Mouse (Mus musculus): ENCODE data around the gene Serpina3n. TPM values are rescaled to one million over a fixed set of nuclear protein-coding genes. Genes with fewer than 3 reads are reported as not detected.

Serpina3n gene
- polyA plus RNA-seq (2012; rRNA removed): 118 and 148 TPM in 2 replicates

GRCm38 (mm10) chr12:104406454-104406885 lies at the start of gene Serpina3n:
Gene Serpina3n (plus strand): TSS chr12:104406729.

Other genes starting within 250 kb of the Serpina3n start
- gene Serpina3f, start 192.2 kb upstream of the Serpina3n start, polyA plus RNA-seq (2012; rRNA removed): 1.0 and 1.1 TPM in 2 replicates
- 7.4 and 7.9 TPM in 2 replicates for gene Serpina3g, start 170.5 kb upstream of the Serpina3n start, polyA plus RNA-seq (2012; rRNA removed)
- 0.26 and 0.31 TPM in 2 replicates for gene Serpina3i, start 143.6 kb upstream of the Serpina3n start, polyA plus RNA-seq (2012; rRNA removed)
- gene Serpina3j, start 92.2 kb upstream of the Serpina3n start, polyA plus RNA-seq (2012; rRNA removed): not detected in 2 replicates
- 74.4 and 149 TPM in 2 replicates for gene Serpina3k, start 68.2 kb upstream of the Serpina3n start, polyA plus RNA-seq (2012; rRNA removed)
- gene Serpina3m, start 68.2 kb upstream of the Serpina3n start, polyA plus RNA-seq (2012; rRNA removed): 11.9 and 23.7 TPM in 2 replicates
- gene Gsc, start 66.6 kb downstream of the Serpina3n start, polyA plus RNA-seq (2012; rRNA removed): 0.05 TPM in 1 of 2 replicates, not detected in the other

Measured in liver, embryonic 18 days (tissue).